Mouse (Mus musculus) limb, embryonic 14.5 days (tissue): ENCODE results near the gene Dio3. TPM values are rescaled to one million over a fixed set of nuclear protein-coding genes. Genes with fewer than 3 reads are reported as not detected.

ENCODE experiments used
- ATAC-seq: fragments of 200-750 bp; cut with Nextera tagmentation; 2 replicates; pipeline ENCODE4 v1.8.0; 2017; ENCODE audit warnings: low read depth, moderate number of reproducible peaks, moderate TSS enrichment; ENCODE audit not compliant: low FRiP score
- DNase-seq: peaks from one replicate; pipeline ENCODE4 v3.0.0-alpha.2; 2015; ENCODE audit warnings: low spot score
- H3K27ac ChIP-seq: fragments of 300-500 bp; sonication (generic); replicated peaks from 2 replicates; pipeline ENCODE4 v1.5.1; 2014; ENCODE audit warnings: low read depth, mild to moderate bottlenecking, low read length, moderate library complexity, mixed read lengths
- H3K27me3 ChIP-seq: fragments of 300-500 bp; sonication (generic); 2 replicates; pipeline ENCODE4 v1.6.1; 2014; ENCODE audit warnings: low read length, mixed read lengths; ENCODE audit not compliant: control insufficient read depth, insufficient read depth
- H3K36me3 ChIP-seq: fragments of 300-500 bp; sonication (generic); 2 replicates; pipeline ENCODE4 v1.6.1; 2014; ENCODE audit warnings: mild to moderate bottlenecking, low read length, moderate library complexity, mixed read lengths; ENCODE audit not compliant: control insufficient read depth, insufficient read depth
- H3K4me1 ChIP-seq: fragments of 300-500 bp; sonication (generic); 2 replicates; pipeline ENCODE4 v1.6.1; 2014; ENCODE audit warnings: antibody characterized with exemption, low read length, mixed read lengths; ENCODE audit not compliant: control insufficient read depth, insufficient read depth
- H3K4me2 ChIP-seq: fragments of 300-500 bp; sonication (generic); replicated peaks from 2 replicates; pipeline ENCODE4 v1.6.1; 2014; ENCODE audit warnings: low read depth, mild to moderate bottlenecking, low read length, moderate library complexity; ENCODE audit not compliant: severe bottlenecking
- H3K4me3 ChIP-seq: fragments of 300-500 bp; sonication (generic); replicated peaks from 2 replicates; pipeline ENCODE4 v1.5.1; 2014; ENCODE audit warnings: low read length
- H3K9ac ChIP-seq: fragments of 300-500 bp; sonication (generic); 2 replicates; pipeline ENCODE4 v1.6.1; 2014; ENCODE audit warnings: mild to moderate bottlenecking, low read depth, low read length, moderate library complexity; ENCODE audit not compliant: severe bottlenecking
- H3K9me3 ChIP-seq: fragments of 300-500 bp; sonication (generic); 2 replicates; pipeline ENCODE4 v1.6.1; 2016; ENCODE audit warnings: low read length; ENCODE audit not compliant: control insufficient read depth
- POLR2A ChIP-seq: fragments of 200-500 bp; IDR thresholded peaks from 2 replicates; pipeline ENCODE4 v1.8.0; 2012; ENCODE audit warnings: inconsistent platforms, mild to moderate bottlenecking, moderate library complexity, borderline replicate concordance; ENCODE audit not compliant: insufficient read depth, insufficient read length; ENCODE audit errors: extremely low read depth
- WGBS: fragments of 180-500 bp; shearing (Covaris S2); extraction: QIAGEN DNeasy Blood & Tissue Kit; methylation state at CpG from one replicate; pipeline ENCODE4 v1.1.7; 2014; 5-methylcytosine and 5-hydroxymethylcytosine counted together
- polyA plus RNA-seq, 2 experiments: library from polyadenylated mRNA; depleted of rRNA in 1 of 2; stranded (reverse) in 1 of 2; unstranded in 1 of 2; fragments of >200 nt; fragmentation: Nextera tagmentation in 1 of 2; extraction: Ambion mirVana in 1 of 2; gene quantifications; 2 replicates each; pipeline versions ENCODE4 v1.2.1 to v1.2.3; 2012 to 2014

The Dio3 gene
- polyA plus RNA-seq, 2 experiments, result 0.59 to 6.9 TPM

GRCm38 (mm10) chr12:110256478-110257220, 22.2 kb upstream of the Dio3 start:
- TF ChIP-seq POLR2A, result no peak
- H3K4me3 ChIP-seq, result no peak overlapping the region
- no peak overlapping the region for H3K27ac ChIP-seq
- WGBS, result 37% methylated on average over 14 of the region's 14 CpGs
- H3K27me3 ChIP-seq, result no peaks in the 10 kb centered on the region; the same call in none of the 2 replicates
- no peak overlapping the region for H3K4me2 ChIP-seq
- no peak overlapping the region for H3K9ac ChIP-seq
- no peaks in the 10 kb centered on the region for H3K9me3 ChIP-seq
- H3K4me1 ChIP-seq, result 0 out of 2 replicates have a peak, but pooled peaks cover 6% of the 10 kb centered on the region
- no peaks in the 10 kb centered on the region for H3K36me3 ChIP-seq
- no peak for ATAC-seq
- no peak for DNase-seq

DNA sequence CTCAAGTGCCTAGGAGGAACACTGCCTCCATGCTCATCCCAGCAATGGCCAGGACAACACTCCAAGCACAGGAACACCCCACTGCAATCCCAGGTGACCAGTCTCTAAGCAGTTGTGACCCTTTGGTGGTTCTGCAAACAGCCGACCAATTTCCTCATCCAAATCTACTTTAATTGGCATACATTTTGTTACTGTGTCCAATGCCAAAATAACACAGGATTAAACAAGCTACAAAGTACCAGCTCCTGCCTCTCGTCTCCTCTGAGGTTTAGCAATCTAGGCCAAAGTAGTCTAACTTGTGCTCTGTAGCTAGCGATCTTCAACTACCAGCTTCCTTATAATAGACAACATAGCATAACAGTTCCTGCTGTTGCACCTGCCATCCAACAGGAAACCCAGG, 10.6 kb upstream of the Dio3 start:
- peaks cover 9% of the 10 kb centered on the region; the same call in 1 of the 2 replicates for H3K27me3 ChIP-seq
- no peaks in the 10 kb centered on the region for H3K9me3 ChIP-seq

DNA sequence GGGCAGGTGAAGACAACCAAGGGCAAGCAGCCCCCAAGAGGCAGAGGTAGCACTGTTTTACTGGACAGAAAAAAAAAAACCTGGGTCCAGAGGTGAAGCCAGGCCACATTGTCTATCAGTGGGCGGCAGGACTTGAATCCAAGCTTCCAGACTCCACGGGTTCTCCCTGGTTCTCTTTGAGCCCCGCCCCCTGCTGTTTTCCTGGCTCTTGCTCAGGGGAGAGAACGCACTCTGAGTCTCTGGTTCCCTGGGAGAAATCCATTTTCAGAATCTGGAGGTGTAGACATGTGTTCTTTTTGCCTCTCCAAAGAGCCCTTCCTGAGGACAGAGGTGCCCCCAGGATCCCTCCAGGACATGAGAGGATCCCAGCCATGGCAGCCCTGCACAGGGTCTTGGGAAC, 9.2 kb upstream of the Dio3 start:
- TF ChIP-seq POLR2A, result no peak
- H3K4me3 ChIP-seq, result no peak overlapping the region
- no peaks in the 10 kb centered on the region for H3K4me1 ChIP-seq
- no peaks in the 10 kb centered on the region for H3K9me3 ChIP-seq
- H3K36me3 ChIP-seq, result no peaks in the 10 kb centered on the region
- peaks cover 21% of the 10 kb centered on the region for H3K27me3 ChIP-seq
- no peak overlapping the region for H3K4me2 ChIP-seq
- ATAC-seq (no peak), DNase-seq (no peak)
- WGBS, result 70% methylated on average over 4 of the region's 4 CpGs
- no peak overlapping the region for H3K9ac ChIP-seq
- H3K27ac ChIP-seq, result no peak overlapping the region

More for the DNA sequence above, 10.6 kb upstream of the Dio3 start:
- Histone ChIP-seq H3K4me3 (no peak overlapping the region), H3K36me3 (no peaks in the 10 kb centered on the region), H3K4me2 (no peak overlapping the region), H3K4me1 (no peaks in the 10 kb centered on the region), H3K27ac (no peak overlapping the region), H3K9ac (no peak overlapping the region)
- WGBS, result 85% methylated on average over 3 of the region's 3 CpGs
- no peak for TF ChIP-seq POLR2A
- ATAC-seq (no peak), DNase-seq (no peak)

- no peak overlapping the region for H3K4me2 ChIP-seq
- H3K9ac ChIP-seq, result no peak overlapping the region
- H3K27me3 ChIP-seq, result peaks cover 80% of the 10 kb centered on the region
- no peak overlapping the region for H3K4me3 ChIP-seq
- no peak overlapping the region for H3K27ac ChIP-seq
- H3K36me3 ChIP-seq, result no peaks in the 10 kb centered on the region
- no peak for TF ChIP-seq POLR2A
- no peak for ATAC-seq
- WGBS, result 56% methylated on average over 1 of the region's 1 CpGs
- peaks cover 7% of the 10 kb centered on the region; the same call in 1 of the 2 replicates for H3K4me1 ChIP-seq
- DNase-seq, result no peak
- H3K9me3 ChIP-seq, result no peaks in the 10 kb centered on the region
Observed at GRCm38 (mm10) chr12:110276034-110276433, 2.8 kb upstream of the Dio3 start.

DNA sequence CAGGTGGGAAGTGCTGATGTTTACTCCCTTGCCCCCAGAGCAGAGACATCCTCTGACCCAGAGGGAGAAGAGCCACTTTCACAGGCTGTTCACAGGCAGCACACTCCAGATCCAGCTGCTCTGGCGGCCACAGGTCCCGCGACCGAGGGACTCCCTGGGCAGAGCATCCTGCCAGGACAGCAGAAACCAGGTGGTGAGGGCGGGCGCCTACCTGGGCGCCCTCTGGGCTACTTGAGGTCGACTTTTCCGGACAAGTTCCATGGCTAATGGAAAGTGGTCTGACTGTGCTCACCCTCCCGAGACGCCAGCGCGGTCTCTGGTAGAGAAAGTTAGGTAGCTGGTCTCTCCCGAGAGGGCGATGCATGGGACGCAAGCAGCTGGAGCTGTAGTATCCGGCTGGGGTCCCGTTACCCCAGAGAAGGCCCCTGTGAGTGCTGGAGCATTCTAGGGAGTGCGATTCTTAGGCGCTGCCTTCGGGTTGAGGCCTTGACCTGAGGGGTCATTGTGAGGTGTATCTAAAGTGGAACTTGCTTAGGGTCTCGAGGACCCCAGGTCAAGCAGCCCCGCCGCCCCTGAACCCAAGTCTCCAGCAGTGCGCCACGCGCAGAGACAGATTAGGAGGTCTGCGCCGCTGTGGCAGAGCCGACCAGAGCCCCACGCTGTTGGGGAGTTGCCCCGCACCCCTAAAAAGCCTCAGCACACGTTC, 1.5 kb upstream of the Dio3 start:
- no peak overlapping the region for H3K27ac ChIP-seq
- H3K9me3 ChIP-seq, result no peaks in the 10 kb centered on the region
- peaks cover 7% of the 10 kb centered on the region; the same call in 1 of the 2 replicates for H3K4me1 ChIP-seq
- peak overlapping the region; percentile 21; the same call in 1 of the 2 replicates for H3K9ac ChIP-seq
- ATAC-seq, result peak; percentile 7; the same call in 1 of the 2 replicates
- peaks cover 85% of the 10 kb centered on the region for H3K27me3 ChIP-seq
- no peak for DNase-seq
- WGBS, result 3% methylated on average over 33 of the region's 33 CpGs
- peak overlapping the region; percentile 77 for H3K4me2 ChIP-seq
- no peak for TF ChIP-seq POLR2A
- peak overlapping the region; percentile 43 for H3K4me3 ChIP-seq
- no peaks in the 10 kb centered on the region for H3K36me3 ChIP-seq
